Mouse (Mus musculus) hindbrain, embryonic 10.5 days (tissue): ENCODE results near the gene Cnpy2. TPM values are rescaled to one million over a fixed set of nuclear protein-coding genes. Genes with fewer than 3 reads are reported as not detected.

Source experiments
- DNase-seq: peaks from one replicate; pipeline ENCODE4 v3.0.0-alpha.2; 2017; ENCODE audit warnings: low spot score
- H3K27ac ChIP-seq: fragments of 300-500 bp; sonication (generic); 2 replicates; pipeline ENCODE4 v1.5.1; 2016; ENCODE audit warnings: mild to moderate bottlenecking, moderate library complexity
- H3K27me3 ChIP-seq: fragments of 300-500 bp; sonication (generic); 2 replicates; pipeline ENCODE4 v1.6.1; 2016; ENCODE audit warnings: mild to moderate bottlenecking; ENCODE audit not compliant: poor library complexity, insufficient read depth, severe bottlenecking
- H3K36me3 ChIP-seq: fragments of 300-500 bp; sonication (generic); 2 replicates; pipeline ENCODE4 v1.6.1; 2016; ENCODE audit warnings: mild to moderate bottlenecking, moderate library complexity
- H3K4me1 ChIP-seq: fragments of 300-500 bp; sonication (generic); replicated peaks from 2 replicates; pipeline ENCODE4 v1.6.1; 2016; ENCODE audit warnings: mild to moderate bottlenecking
- H3K4me3 ChIP-seq: fragments of 300-500 bp; sonication (generic); 2 replicates; pipeline ENCODE4 v1.5.1; 2016; ENCODE audit warnings: mild to moderate bottlenecking, moderate library complexity
- H3K9me3 ChIP-seq: fragments of 300-500 bp; sonication (generic); 2 replicates; pipeline ENCODE4 v1.6.1; 2016; ENCODE audit warnings: mild to moderate bottlenecking, moderate library complexity
- WGBS: fragments of 180-500 bp; shearing (Covaris S2); methylation state at CpG from one replicate; pipeline ENCODE4 v1.1.7; 2016; 5-methylcytosine and 5-hydroxymethylcytosine counted together
- polyA plus RNA-seq: library from polyadenylated mRNA; unstranded; fragments of >200 nt; fragmentation: Nextera tagmentation; extraction: Ambion mirVana; gene quantifications from 2 replicates; pipeline ENCODE4 v1.2.1, GENCODE M21; 2016

The Cnpy2 gene
- polyA plus RNA-seq, 1 experiment from 2014 or later = 252 TPM

GRCm38 (mm10) chr10:128297622-128298021, 24.6 kb upstream of the Cnpy2 start:
- peaks cover 9% of the 10 kb centered on the region for H3K4me1 ChIP-seq
- no peak overlapping the region for H3K27ac ChIP-seq
- H3K9me3 ChIP-seq = no peaks in the 10 kb centered on the region
- H3K27me3 ChIP-seq = no peaks in the 10 kb centered on the region
- no peak for DNase-seq
- WGBS = 86% methylated on average over 11 of the region's 11 CpGs
- H3K36me3 ChIP-seq = peaks cover 5% of the 10 kb centered on the region
- no peak overlapping the region for H3K4me3 ChIP-seq

- Histone ChIP-seq H3K4me3 (no peak overlapping the region), H3K36me3 (no peaks in the 10 kb centered on the region), H3K9me3 (no peaks in the 10 kb centered on the region), H3K27ac (no peak overlapping the region), H3K4me1 (peaks cover 9% of the 10 kb centered on the region), H3K27me3 (no peaks in the 10 kb centered on the region)
- WGBS = 79% methylated on average over 6 of the region's 6 CpGs
- DNase-seq = no peak
These were observed 24.0 kb upstream of the Cnpy2 start for GRCm38 (mm10) chr10:128298243-128298642.

GRCm38 (mm10) chr10:128298702-128299171, 23.5 kb upstream of the Cnpy2 start, which contains the start of gene Il23a:
Gene Il23a, minus strand, starts transcription at chr10:128298752.
- Histone ChIP-seq H3K4me1 (peaks cover 12% of the 10 kb centered on the region), H3K27me3 (no peaks in the 10 kb centered on the region), H3K36me3 (no peaks in the 10 kb centered on the region), H3K9me3 (no peaks in the 10 kb centered on the region), H3K4me3 (no peak within 1 kb of the TSS), H3K27ac (no peak within 1 kb of the TSS)
- no peak for DNase-seq
- 83% methylated on average over 11 of the region's 11 CpGs for WGBS

GRCm38 (mm10) chr10:128302357-128302756, 19.9 kb upstream of the Cnpy2 start:
- H3K27ac ChIP-seq = peak overlapping the region; percentile 97
- no peak for DNase-seq

GRCm38 (mm10) chr10:128302785-128303125, 19.5 kb upstream of the Cnpy2 start:
- DNase-seq = no peak
- under 1% methylated on average over 9 of the region's 9 CpGs for whole genome bisulfite sequencing
- H3K27ac ChIP-seq = peak overlapping the region; percentile 97
- H3K9me3 ChIP-seq = no peaks in the 10 kb centered on the region
- peaks cover 12% of the 10 kb centered on the region; the same call in 1 of the 2 replicates for H3K36me3 ChIP-seq
- H3K4me1 ChIP-seq = peaks cover 21% of the 10 kb centered on the region
- H3K27me3 ChIP-seq = no peaks in the 10 kb centered on the region
- peak overlapping the region; percentile 70 for H3K4me3 ChIP-seq

More at GRCm38 (mm10) chr10:128302357-128302756, 19.9 kb upstream of the Cnpy2 start:
- WGBS = 37% methylated on average over 3 of the region's 3 CpGs
- H3K4me3 ChIP-seq = peak overlapping the region; percentile 70
- peaks cover 21% of the 10 kb centered on the region for H3K4me1 ChIP-seq
- peaks cover 12% of the 10 kb centered on the region; the same call in 1 of the 2 replicates for H3K36me3 ChIP-seq
- H3K9me3 ChIP-seq = no peaks in the 10 kb centered on the region
- no peaks in the 10 kb centered on the region for H3K27me3 ChIP-seq

GRCm38 (mm10) chr10:128303126-128304021, 18.9 kb upstream of the Cnpy2 start, which contains the start of gene Pan2:
Gene Pan2, plus strand, starts transcription at chr10:128303335.
- Histone ChIP-seq H3K27me3 (no peaks in the 10 kb centered on the region), H3K4me1 (peaks cover 21% of the 10 kb centered on the region), H3K36me3 (peaks cover 18% of the 10 kb centered on the region), H3K9me3 (no peaks in the 10 kb centered on the region), H3K4me3 (peak within 1 kb of the TSS; percentile 70), H3K27ac (peak within 1 kb of the TSS; percentile 97)
- 3% methylated on average over 37 of the region's 37 CpGs for WGBS
- DNase-seq = peak; percentile 100

- DNase-seq = no peak
- Histone ChIP-seq H3K4me1 (no peaks in the 10 kb centered on the region), H3K9me3 (no peaks in the 10 kb centered on the region), H3K27ac (no peak overlapping the region), H3K27me3 (no peaks in the 10 kb centered on the region), H3K4me3 (no peak overlapping the region), H3K36me3 (peaks cover 80% of the 10 kb centered on the region)
- 94% methylated on average over 7 of the region's 7 CpGs for WGBS
These were observed 12.6 kb upstream of the Cnpy2 start for GRCm38 (mm10) chr10:128309654-128310053.

- Histone ChIP-seq H3K36me3 (peaks cover 85% of the 10 kb centered on the region), H3K4me1 (no peaks in the 10 kb centered on the region), H3K27ac (no peak overlapping the region), H3K27me3 (no peaks in the 10 kb centered on the region), H3K4me3 (no peak overlapping the region), H3K9me3 (no peaks in the 10 kb centered on the region)
- no peak for DNase-seq
- 90% methylated on average over 11 of the region's 11 CpGs for WGBS
These were observed 12.1 kb upstream of the Cnpy2 start for GRCm38 (mm10) chr10:128310177-128310576.

- H3K9me3 ChIP-seq = no peaks in the 10 kb centered on the region
- DNase-seq = no peak
- WGBS = 90% methylated on average over 4 of the region's 4 CpGs
- H3K4me3 ChIP-seq = no peak overlapping the region
- H3K27me3 ChIP-seq = no peaks in the 10 kb centered on the region
- H3K36me3 ChIP-seq = peaks cover 89% of the 10 kb centered on the region
- H3K4me1 ChIP-seq = no peaks in the 10 kb centered on the region
- no peak overlapping the region for H3K27ac ChIP-seq
These were observed 11.4 kb upstream of the Cnpy2 start for GRCm38 (mm10) chr10:128310902-128311301.

GRCm38 (mm10) chr10:128315578-128315977, 6.7 kb upstream of the Cnpy2 start:
- peaks cover 99% of the 10 kb centered on the region for H3K36me3 ChIP-seq
- no peak overlapping the region for H3K27ac ChIP-seq
- no peaks in the 10 kb centered on the region for H3K9me3 ChIP-seq
- no peak for DNase-seq
- no peaks in the 10 kb centered on the region for H3K27me3 ChIP-seq
- WGBS = 93% methylated on average over 8 of the region's 8 CpGs
- H3K4me1 ChIP-seq = no peaks in the 10 kb centered on the region
- H3K4me3 ChIP-seq = no peak overlapping the region

GRCm38 (mm10) chr10:128321641-128322040, 618 bp upstream of the Cnpy2 start:
- Histone ChIP-seq H3K27ac (peak overlapping the region; percentile 99), H3K9me3 (no peaks in the 10 kb centered on the region), H3K4me3 (peak overlapping the region; percentile 87), H3K4me1 (peaks cover 19% of the 10 kb centered on the region), H3K27me3 (no peaks in the 10 kb centered on the region), H3K36me3 (peaks cover 73% of the 10 kb centered on the region)
- DNase-seq = peak; percentile 21
- WGBS = 69% methylated on average over 12 of the region's 12 CpGs

GRCm38 (mm10) chr10:128323516-128323915, 1.3 kb downstream of the Cnpy2 start:
- H3K27me3 ChIP-seq = no peaks in the 10 kb centered on the region
- peak overlapping the region; percentile 99 for H3K27ac ChIP-seq
- H3K9me3 ChIP-seq = no peaks in the 10 kb centered on the region
- 85% methylated on average over 8 of the region's 8 CpGs for WGBS
- no peak for DNase-seq
- H3K4me3 ChIP-seq = peak overlapping the region; percentile 87
- H3K36me3 ChIP-seq = peaks cover 73% of the 10 kb centered on the region
- H3K4me1 ChIP-seq = peaks cover 19% of the 10 kb centered on the region

GRCm38 (mm10) chr10:128326825-128327224, 4.6 kb downstream of the Cnpy2 start:
- DNase-seq = no peak
- Histone ChIP-seq H3K4me3 (no peak overlapping the region), H3K9me3 (no peaks in the 10 kb centered on the region), H3K36me3 (peaks cover 58% of the 10 kb centered on the region), H3K27me3 (no peaks in the 10 kb centered on the region), H3K27ac (no peak overlapping the region), H3K4me1 (peaks cover 15% of the 10 kb centered on the region)
- 95% methylated on average over 8 of the region's 8 CpGs for WGBS
